Mouse (Mus musculus): Measurements from ENCODE around the gene Olfm2. TPM values are rescaled to one million over a fixed set of nuclear protein-coding genes. Genes with fewer than 3 reads are reported as not detected.
A peak's percentile ranks its signal among the peaks of the same experiment; 100 is the strongest.
"Not testable (repeated sequence)": the region's sequence is repeated elsewhere in the genome, so short reads cannot be mapped to it uniquely, and the experiment has no call there.

Olfm2 gene
- polyA plus RNA-seq, 1 experiment from 2014 or later = 1.1 TPM

GRCm38 (mm10) chr9:20694721-20695235, 51.4 kb downstream of the Olfm2 start:
- Histone ChIP-seq H3K36me3 (no peaks in the 10 kb centered on the region), H3K9me3 (replicated peaks) (no peaks in the 10 kb centered on the region), H3K27me3 (replicated peaks) (peaks cover 42% of the 10 kb centered on the region), H3K4me3 (peak overlapping the region; percentile 43), H3K9ac (peak overlapping the region; percentile 56), H3K4me1 (replicated peaks) (peaks cover 22% of the 10 kb centered on the region), H3K27ac (ENCODE audit: poor library complexity, severe bottlenecking) (no peak overlapping the region), H3K4me2 (peak overlapping the region; percentile 73)
- 4% methylated on average over 25 of the region's 25 CpGs for WGBS
- ATAC-seq (ENCODE audit: insufficient number of reproducible peaks, low FRiP score) = no peak

- no peak for ATAC-seq (ENCODE audit: insufficient number of reproducible peaks, low FRiP score)
- H3K9ac ChIP-seq = no peak overlapping the region
- 84% methylated on average over 3 of the region's 3 CpGs for WGBS
- H3K4me3 ChIP-seq = no peak overlapping the region
- H3K36me3 ChIP-seq = no peaks in the 10 kb centered on the region
- no peak overlapping the region for H3K4me2 ChIP-seq
- H3K9me3 ChIP-seq (replicated peaks) = no peaks in the 10 kb centered on the region
- H3K27me3 ChIP-seq (replicated peaks) = peaks cover 42% of the 10 kb centered on the region
- no peak overlapping the region for H3K27ac ChIP-seq (ENCODE audit: poor library complexity, severe bottlenecking)
- peaks cover 27% of the 10 kb centered on the region for H3K4me1 ChIP-seq (replicated peaks)
These were observed 53.3 kb downstream of the Olfm2 start for GRCm38 (mm10) chr9:20692863-20693262.

- not testable (repeated sequence) for ATAC-seq (ENCODE audit: insufficient number of reproducible peaks, low FRiP score); H3K9ac ChIP-seq; H3K36me3 ChIP-seq; H3K4me2 ChIP-seq; H3K4me3 ChIP-seq; H3K9me3 ChIP-seq (replicated peaks); H3K27ac ChIP-seq (ENCODE audit: poor library complexity, severe bottlenecking)
- Histone ChIP-seq H3K4me1 (replicated peaks) (peaks cover 18% of the 10 kb centered on the region), H3K27me3 (replicated peaks) (peaks cover 25% of the 10 kb centered on the region)
- 86% methylated on average over 2 of the region's 2 CpGs for WGBS
These were observed 55.7 kb downstream of the Olfm2 start for GRCm38 (mm10) chr9:20690449-20690848.

GRCm38 (mm10) chr9:20689913-20690312, 56.2 kb downstream of the Olfm2 start:
- WGBS = 2% methylated on average over 4 of the region's 4 CpGs
- H3K36me3 ChIP-seq = no peaks in the 10 kb centered on the region
- no peak overlapping the region for H3K9ac ChIP-seq
- ATAC-seq (ENCODE audit: insufficient number of reproducible peaks, low FRiP score) = peak; percentile 57
- H3K4me2 ChIP-seq = 0 out of 2 replicates have a peak overlapping the region, but pooled peaks have one; percentile 22
- H3K4me1 ChIP-seq (replicated peaks) = peaks cover 13% of the 10 kb centered on the region
- H3K27ac ChIP-seq (ENCODE audit: poor library complexity, severe bottlenecking) = peak overlapping the region; percentile 44; the same call in 1 of the 2 replicates
- H3K4me3 ChIP-seq = no peak overlapping the region
- peaks cover 20% of the 10 kb centered on the region for H3K27me3 ChIP-seq (replicated peaks)
- no peaks in the 10 kb centered on the region for H3K9me3 ChIP-seq (replicated peaks)

GRCm38 (mm10) chr9:20689403-20689802, 56.7 kb downstream of the Olfm2 start:
- WGBS = 43% methylated on average over 1 of the region's 1 CpGs
- H3K9me3 ChIP-seq (replicated peaks) = no peaks in the 10 kb centered on the region
- H3K4me2 ChIP-seq = 0 out of 2 replicates have a peak overlapping the region, but pooled peaks have one; percentile 22
- peak overlapping the region; percentile 44; the same call in 1 of the 2 replicates for H3K27ac ChIP-seq (ENCODE audit: poor library complexity, severe bottlenecking)
- H3K36me3 ChIP-seq = no peaks in the 10 kb centered on the region
- peaks cover 18% of the 10 kb centered on the region for H3K27me3 ChIP-seq (replicated peaks)
- H3K4me1 ChIP-seq (replicated peaks) = peaks cover 10% of the 10 kb centered on the region
- no peak overlapping the region for H3K9ac ChIP-seq
- H3K4me3 ChIP-seq = no peak overlapping the region
- no peak for ATAC-seq (ENCODE audit: insufficient number of reproducible peaks, low FRiP score)

- H3K4me1 ChIP-seq (replicated peaks) = peaks cover 10% of the 10 kb centered on the region
- H3K9ac ChIP-seq = no peak overlapping the region
- ATAC-seq (ENCODE audit: insufficient number of reproducible peaks, low FRiP score) = no peak
- no peaks in the 10 kb centered on the region for H3K36me3 ChIP-seq
- H3K27ac ChIP-seq (ENCODE audit: poor library complexity, severe bottlenecking) = no peak overlapping the region
- H3K9me3 ChIP-seq (replicated peaks) = 0 out of 2 replicates have a peak, but pooled peaks cover 3% of the 10 kb centered on the region
- no peak overlapping the region for H3K4me3 ChIP-seq
- H3K27me3 ChIP-seq (replicated peaks) = no peaks in the 10 kb centered on the region
- WGBS = 46% methylated on average over 16 of the region's 17 CpGs
- no peak overlapping the region for H3K4me2 ChIP-seq
These were observed 60.9 kb downstream of the Olfm2 start for GRCm38 (mm10) chr9:20685081-20685861.

GRCm38 (mm10) chr9:20682389-20682722, 63.8 kb downstream of the Olfm2 start:
- H3K9ac ChIP-seq = no peak overlapping the region
- H3K27ac ChIP-seq (ENCODE audit: poor library complexity, severe bottlenecking) = no peak overlapping the region
- H3K4me1 ChIP-seq (replicated peaks) = no peaks in the 10 kb centered on the region
- no peak overlapping the region for H3K4me2 ChIP-seq
- H3K4me3 ChIP-seq = no peak overlapping the region
- 0 out of 2 replicates have a peak, but pooled peaks cover 3% of the 10 kb centered on the region for H3K9me3 ChIP-seq (replicated peaks)
- no peaks in the 10 kb centered on the region for H3K36me3 ChIP-seq
- WGBS = 61% methylated on average over 2 of the region's 2 CpGs
- no peak for ATAC-seq (ENCODE audit: insufficient number of reproducible peaks, low FRiP score)
- H3K27me3 ChIP-seq (replicated peaks) = no peaks in the 10 kb centered on the region

GRCm38 (mm10) chr9:20681546-20682388, 64.4 kb downstream of the Olfm2 start:
- H3K27me3 ChIP-seq (replicated peaks) = no peaks in the 10 kb centered on the region
- no peaks in the 10 kb centered on the region for H3K36me3 ChIP-seq
- H3K4me1 ChIP-seq (replicated peaks) = no peaks in the 10 kb centered on the region
- ATAC-seq (ENCODE audit: insufficient number of reproducible peaks, low FRiP score) = no peak
- H3K9me3 ChIP-seq (replicated peaks) = 0 out of 2 replicates have a peak, but pooled peaks cover 3% of the 10 kb centered on the region
- 43% methylated on average over 7 of the region's 7 CpGs for WGBS
- H3K9ac ChIP-seq = no peak overlapping the region
- no peak overlapping the region for H3K27ac ChIP-seq (ENCODE audit: poor library complexity, severe bottlenecking)
- no peak overlapping the region for H3K4me2 ChIP-seq
- H3K4me3 ChIP-seq = no peak overlapping the region

- Histone ChIP-seq H3K9ac (no peak overlapping the region), H3K27ac (ENCODE audit: poor library complexity, severe bottlenecking) (no peak overlapping the region), H3K9me3 (replicated peaks) (0 out of 2 replicates have a peak, but pooled peaks cover 3% of the 10 kb centered on the region), H3K4me2 (no peak overlapping the region), H3K4me1 (replicated peaks) (no peaks in the 10 kb centered on the region), H3K27me3 (replicated peaks) (no peaks in the 10 kb centered on the region), H3K4me3 (no peak overlapping the region), H3K36me3 (no peaks in the 10 kb centered on the region)
- no peak for ATAC-seq (ENCODE audit: insufficient number of reproducible peaks, low FRiP score)
- WGBS = 77% methylated on average over 9 of the region's 9 CpGs
These were observed 65.7 kb downstream of the Olfm2 start for GRCm38 (mm10) chr9:20680378-20680958.

GRCm38 (mm10) chr9:20677892-20678291, 68.3 kb downstream of the Olfm2 start:
- Histone ChIP-seq H3K36me3 (no peaks in the 10 kb centered on the region), H3K9ac (no peak overlapping the region), H3K4me3 (no peak overlapping the region), H3K27ac (ENCODE audit: poor library complexity, severe bottlenecking) (no peak overlapping the region), H3K4me2 (no peak overlapping the region), H3K27me3 (replicated peaks) (no peaks in the 10 kb centered on the region), H3K4me1 (replicated peaks) (0 out of 2 replicates have a peak, but pooled peaks cover 5% of the 10 kb centered on the region), H3K9me3 (replicated peaks) (0 out of 2 replicates have a peak, but pooled peaks cover 3% of the 10 kb centered on the region)
- 88% methylated on average over 12 of the region's 12 CpGs for WGBS
- ATAC-seq (ENCODE audit: insufficient number of reproducible peaks, low FRiP score) = no peak

Measured in heart, embryonic 12.5 days (tissue).